Mouse (Mus musculus): ENCODE results near the gene Unc119b.

DNA sequence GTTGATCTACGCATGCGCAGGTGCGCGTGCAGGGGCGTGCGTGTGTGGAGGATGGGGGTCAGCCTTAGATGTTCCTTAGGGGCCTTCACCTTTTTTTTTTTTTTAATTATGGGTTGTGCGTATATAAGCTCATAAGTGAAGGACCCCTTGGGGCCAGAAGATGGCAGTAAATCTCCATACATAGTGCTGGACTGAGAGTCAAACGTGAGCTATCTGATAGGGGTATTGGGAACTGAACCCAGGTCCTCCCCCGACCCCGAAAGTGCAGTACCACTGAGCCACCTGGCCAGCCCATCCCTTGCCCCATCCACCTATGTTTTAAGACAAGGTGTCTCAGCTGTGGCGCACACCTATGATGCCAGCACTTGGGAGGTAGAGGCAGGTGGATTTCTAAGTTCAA, 44.8 kb upstream of the Unc119b start:
- TF ChIP-seq CTCF (conservative IDR thresholded peaks at IDR 0.05; ENCODE audit: insufficient read depth, insufficient read length, low read depth, low read length) = no peak
- no peak for TF ChIP-seq POLR2A (IDR thresholded peaks at IDR 0.05; ENCODE audit: low read depth, low read length)

Data from kidney, adult 2 months (tissue).